Mouse (Mus musculus) G1E (cell line): ENCODE measurements around the gene Prlh. TPM values are rescaled to one million over a fixed set of nuclear protein-coding genes. Genes with fewer than 3 reads are reported as not detected.
A peak's percentile ranks its signal among the peaks of the same experiment; 100 is the strongest.

ENCODE experiments used
- ATAC-seq: 2 replicates; pipeline ENCODE4 v1.8.0; 2016; ENCODE audit warnings: mild to moderate bottlenecking; ENCODE audit not compliant: insufficient number of reproducible peaks, poor library complexity, low FRiP score, severe bottlenecking; ENCODE audit errors: extremely low read depth
- DNase-seq: peaks from one replicate; pipeline ENCODE4 v3.0.0; 2012; ENCODE audit warnings: low spot score
- H3K27me3 ChIP-seq: 2 replicates; pipeline ENCODE4 v1.6.1; 2012; ENCODE audit warnings: mild to moderate bottlenecking, low read length, inconsistent platforms; ENCODE audit not compliant: insufficient read depth
- H3K36me3 ChIP-seq: replicated peaks from 2 replicates; pipeline ENCODE3; 2012; ENCODE audit warnings: mild to moderate bottlenecking, inconsistent platforms
- H3K4me1 ChIP-seq: 2 replicates; pipeline ENCODE4 v1.6.1; 2012; ENCODE audit warnings: low read depth, low read length, inconsistent platforms, mixed read lengths; ENCODE audit not compliant: insufficient read depth
- H3K4me3 ChIP-seq: 2 replicates; pipeline ENCODE4 v1.5.1; 2012; ENCODE audit warnings: low read depth, mild to moderate bottlenecking, inconsistent platforms, low read length, moderate library complexity, mixed read lengths
- H3K9me3 ChIP-seq: replicated peaks from 2 replicates; pipeline ENCODE4 v1.6.1; 2012; ENCODE audit warnings: inconsistent platforms
- CTCF ChIP-seq: IDR thresholded peaks from 2 replicates; pipeline ENCODE4 v1.5.1; 2012; ENCODE audit warnings: low read depth, low read length, inconsistent platforms, mixed read lengths
- GATA1 ChIP-seq: IDR thresholded peaks from 2 replicates; pipeline ENCODE4 v1.6.1; 2012; ENCODE audit warnings: borderline replicate concordance, low read length, inconsistent platforms, mixed read lengths
- GATA2 ChIP-seq: IDR thresholded peaks from 2 replicates; pipeline ENCODE4 v1.6.1; 2012; ENCODE audit warnings: low read depth, low read length, inconsistent platforms, borderline replicate concordance
- POLR2AphosphoS5 ChIP-seq: IDR thresholded peaks from 2 replicates; pipeline ENCODE4 v1.6.1; 2012; ENCODE audit warnings: low read depth, low read length, inconsistent platforms; ENCODE audit not compliant: insufficient replicate concordance
- TAL1 ChIP-seq: conservative IDR thresholded peaks from 2 replicates; pipeline ENCODE4 v1.6.1; 2012; ENCODE audit warnings: low read depth, low read length, inconsistent platforms, mixed read lengths
- polyA plus RNA-seq: library from polyadenylated mRNA; stranded (reverse); fragments of >175 nt; gene quantifications from 2 replicates; pipeline ENCODE4 v1.2.3, GENCODE M21; 2012
- total RNA-seq, 2 experiments: library from RNA; stranded (forward) in 1 of 2; stranded (reverse) in 1 of 2; fragments of 200-1000 nt in 1 of 2; fragments of >200 nt in 1 of 2; fragmentation: Nextera tagmentation in 1 of 2; gene quantifications; 2 replicates each; pipeline ENCODE4 v1.2.3; 2014 to 2017

Prlh gene
- total and polyA plus RNA-seq, 3 experiments, result not detected

DNA sequence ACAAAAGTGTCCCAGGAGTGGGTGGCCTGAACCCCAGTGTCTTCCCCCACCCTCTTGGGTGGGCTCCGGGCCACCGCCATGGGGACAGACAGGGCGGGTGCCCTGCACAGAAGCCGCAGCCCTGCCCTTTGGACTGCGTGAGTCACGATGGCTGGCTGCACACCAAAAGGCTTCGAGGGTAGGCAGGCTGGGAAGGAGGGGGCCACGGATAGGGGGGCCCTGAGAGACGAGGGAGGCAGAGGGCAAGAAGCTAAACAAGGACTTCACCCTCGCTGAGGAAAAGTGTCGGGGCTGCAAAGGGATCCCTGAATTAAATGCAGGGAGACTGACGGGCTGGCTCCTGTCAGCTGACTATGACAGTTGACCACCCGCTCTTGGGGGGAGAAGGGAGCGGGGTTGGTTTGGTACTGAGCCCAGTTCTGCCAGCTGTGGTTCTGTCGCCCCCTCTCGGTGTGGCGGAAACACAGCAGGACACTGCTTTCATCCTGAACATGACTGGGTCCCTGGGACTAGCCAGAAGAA is 43.2 kb upstream of the Prlh start:
- H3K4me1 ChIP-seq, result no peaks in the 10 kb centered on the region; the same call in 1 of the 2 replicates
- H3K9me3 ChIP-seq, result peaks cover 84% of the 10 kb centered on the region
- H3K27me3 ChIP-seq, result no peaks in the 10 kb centered on the region
- DNase-seq (no peak), ATAC-seq (no peak)
- H3K36me3 ChIP-seq, result no peaks in the 10 kb centered on the region
- TF ChIP-seq CTCF (no peak), GATA2 (no peak), POLR2AphosphoS5 (no peak), GATA1 (no peak), TAL1 (no peak)
- no peak overlapping the region for H3K4me3 ChIP-seq

DNA sequence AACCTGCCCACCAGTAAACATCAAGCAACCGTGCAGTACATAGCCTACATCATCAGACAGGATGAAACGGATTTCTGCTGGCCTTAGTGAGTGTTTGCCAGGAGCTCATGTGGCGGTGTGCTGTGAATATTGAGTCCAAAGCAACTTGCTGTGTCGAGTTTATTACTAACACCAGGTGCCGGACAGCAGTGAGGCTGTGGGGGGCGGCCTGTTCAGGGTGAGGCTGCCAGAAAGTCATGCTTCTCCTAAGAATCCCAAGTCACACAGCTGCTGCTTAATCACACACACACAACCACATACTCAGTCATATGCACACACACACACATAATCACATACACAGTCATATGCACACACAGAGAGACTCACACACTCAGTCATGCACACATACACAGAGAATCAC is 39.7 kb upstream of the Prlh start:
- ATAC-seq (no peak), DNase-seq (no peak)
- H3K9me3 ChIP-seq, result peaks cover 85% of the 10 kb centered on the region
- no peak overlapping the region for H3K4me3 ChIP-seq
- H3K27me3 ChIP-seq, result no peaks in the 10 kb centered on the region
- H3K4me1 ChIP-seq, result no peaks in the 10 kb centered on the region; the same call in 1 of the 2 replicates
- no peaks in the 10 kb centered on the region for H3K36me3 ChIP-seq
- no peak for TF ChIP-seq GATA1
- no peak for TF ChIP-seq TAL1
- TF ChIP-seq GATA2, result no peak
- no peak for TF ChIP-seq CTCF
- no peak for TF ChIP-seq POLR2AphosphoS5

DNA sequence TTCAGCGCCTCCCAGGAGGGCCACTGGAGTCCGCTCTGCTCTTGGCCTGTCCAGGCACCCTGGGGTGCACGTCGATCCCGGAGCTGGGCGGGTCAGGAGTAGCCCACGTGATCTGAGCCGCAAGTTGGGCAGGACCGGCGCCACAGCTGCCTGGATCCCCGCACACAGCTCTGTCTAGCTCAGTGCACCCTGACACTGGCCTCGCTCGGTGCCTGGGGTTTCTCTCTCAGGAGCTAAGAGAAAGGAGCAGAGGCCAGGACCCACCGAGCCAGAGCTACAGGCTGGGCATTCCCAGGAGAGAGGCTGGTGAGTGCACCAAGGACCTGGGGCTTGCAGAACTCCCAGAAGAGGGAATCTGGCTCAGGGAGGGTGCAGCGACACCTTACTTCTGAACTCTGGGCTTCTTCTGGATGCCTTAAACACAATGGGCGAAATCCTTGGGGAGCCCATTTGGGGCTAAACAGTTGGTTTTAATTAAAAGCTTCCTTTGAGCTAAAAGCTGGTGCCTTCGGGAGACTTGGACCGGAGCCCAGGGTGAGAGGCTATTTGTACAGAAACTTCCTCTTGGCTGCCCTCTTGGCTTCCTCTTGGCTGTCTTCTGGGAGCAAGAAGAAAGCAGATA is 37.8 kb upstream of the Prlh start, which contains the start of gene Mlph:
Mlph (plus strand) TSS at position 138 of the 622 bp plus-strand sequence.
- no peaks in the 10 kb centered on the region for H3K27me3 ChIP-seq
- no peaks in the 10 kb centered on the region; the same call in 1 of the 2 replicates for H3K4me1 ChIP-seq
- no peak for TF ChIP-seq GATA2
- no peak for TF ChIP-seq GATA1
- no peak for TF ChIP-seq TAL1
- no peak for TF ChIP-seq CTCF
- no peak for TF ChIP-seq POLR2AphosphoS5
- H3K36me3 ChIP-seq, result no peaks in the 10 kb centered on the region
- peaks cover 81% of the 10 kb centered on the region for H3K9me3 ChIP-seq
- ATAC-seq, result no peak
- no peak for DNase-seq
- peak within 1 kb of the TSS; percentile 28; the same call in 1 of the 2 replicates for H3K4me3 ChIP-seq

DNA sequence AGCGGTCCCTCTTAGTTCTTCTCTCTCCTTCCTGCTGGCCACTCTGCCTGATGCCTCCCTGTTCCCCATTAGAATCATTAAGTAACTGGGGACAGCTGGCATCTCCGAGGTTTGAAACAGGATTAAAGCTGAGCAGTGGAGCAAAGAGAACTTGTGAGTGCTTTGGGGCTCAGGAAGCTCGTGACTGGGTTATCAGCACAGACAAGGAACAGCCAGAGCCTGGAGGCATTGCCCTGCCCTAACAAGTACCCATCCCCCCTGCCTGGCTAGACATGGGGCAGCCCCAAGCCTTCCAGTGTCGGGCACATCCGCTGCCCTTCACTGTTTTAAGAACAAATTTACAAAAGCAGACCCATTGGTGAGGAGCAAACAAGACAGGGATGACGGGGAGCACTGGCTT is 35.4 kb upstream of the Prlh start:
- no peaks in the 10 kb centered on the region for H3K36me3 ChIP-seq
- no peaks in the 10 kb centered on the region for H3K27me3 ChIP-seq
- peaks cover 83% of the 10 kb centered on the region for H3K9me3 ChIP-seq
- no peak overlapping the region for H3K4me3 ChIP-seq
- DNase-seq, result no peak
- ATAC-seq, result no peak
- TF ChIP-seq CTCF, result no peak
- no peak for TF ChIP-seq POLR2AphosphoS5
- no peak for TF ChIP-seq GATA1
- no peaks in the 10 kb centered on the region; the same call in 1 of the 2 replicates for H3K4me1 ChIP-seq

DNA sequence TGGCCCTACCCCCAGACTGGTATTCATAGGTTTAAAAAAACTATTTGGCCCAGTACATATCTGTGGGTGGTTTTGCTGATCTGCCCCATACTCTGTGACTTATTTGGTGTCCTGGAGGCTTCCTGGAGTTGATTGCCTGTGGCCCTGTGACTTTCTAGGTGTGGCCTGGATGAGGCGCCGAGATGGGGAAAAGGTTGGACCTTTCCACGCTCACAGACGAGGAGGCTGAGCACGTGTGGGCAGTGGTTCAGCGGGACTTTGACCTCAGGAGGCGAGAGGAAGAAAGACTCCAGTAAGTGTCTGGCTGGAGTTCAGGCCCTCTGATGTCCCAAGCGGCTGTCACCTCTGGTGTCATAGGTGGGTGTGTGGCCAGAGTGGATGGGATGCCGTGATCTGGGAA is 31.2 kb upstream of the Prlh start:
- Histone ChIP-seq H3K4me1 (no peaks in the 10 kb centered on the region), H3K4me3 (no peak overlapping the region), H3K9me3 (peaks cover 78% of the 10 kb centered on the region), H3K27me3 (no peaks in the 10 kb centered on the region), H3K36me3 (no peaks in the 10 kb centered on the region)
- TF ChIP-seq TAL1 (no peak), GATA1 (no peak), GATA2 (no peak), POLR2AphosphoS5 (no peak), CTCF (no peak)
- ATAC-seq, result no peak
- no peak for DNase-seq

DNA sequence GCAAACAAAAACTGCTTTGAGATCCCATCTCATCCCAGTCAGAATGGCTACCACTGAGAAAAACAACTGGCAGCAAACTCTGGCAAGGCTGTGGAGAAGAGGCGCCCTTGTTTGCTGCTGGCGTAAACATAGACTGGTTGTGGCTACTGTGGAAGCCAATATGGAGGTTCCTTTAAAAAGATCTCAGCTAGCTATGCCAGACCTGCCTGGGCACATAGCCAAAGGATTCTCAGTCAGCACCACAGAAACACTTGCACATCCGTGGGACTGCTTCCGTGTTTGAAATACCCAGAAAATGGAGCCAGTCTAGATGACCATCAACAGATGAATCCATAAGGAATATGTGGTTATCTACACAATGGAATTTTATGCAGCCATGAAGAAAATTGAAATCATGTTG is 26.9 kb upstream of the Prlh start:
- ATAC-seq, result no peak

More for the DNA sequence above, 26.9 kb upstream of the Prlh start:
- H3K4me3 ChIP-seq, result no peak overlapping the region
- no peaks in the 10 kb centered on the region; the same call in 1 of the 2 replicates for H3K27me3 ChIP-seq
- TF ChIP-seq TAL1 (no peak), POLR2AphosphoS5 (no peak), CTCF (no peak), GATA2 (no peak), GATA1 (no peak)
- H3K4me1 ChIP-seq, result no peaks in the 10 kb centered on the region
- DNase-seq, result no peak
- H3K36me3 ChIP-seq, result no peaks in the 10 kb centered on the region
- peaks cover 86% of the 10 kb centered on the region for H3K9me3 ChIP-seq
